Mouse (Mus musculus) lung, embryonic 14.5 days (tissue): Measurements from ENCODE around the gene Slc4a10. TPM values are rescaled to one million over a fixed set of nuclear protein-coding genes. Genes with fewer than 3 reads are reported as not detected.

ENCODE experiments used
- ATAC-seq: fragments of 200-750 bp; cut with Nextera tagmentation; 2 replicates; pipeline ENCODE4 v1.8.0; 2017; ENCODE audit warnings: mild to moderate bottlenecking, moderate TSS enrichment, moderate library complexity; ENCODE audit not compliant: insufficient read depth
- DNase-seq: peaks from one replicate; pipeline ENCODE4 v3.0.0-alpha.2; 2015
- H3K27ac ChIP-seq: fragments of 300-500 bp; sonication (generic); 2 replicates; pipeline ENCODE4 v1.5.1; 2014; ENCODE audit warnings: low read depth, mild to moderate bottlenecking, moderate library complexity
- H3K27me3 ChIP-seq: fragments of 300-500 bp; sonication (generic); 2 replicates; pipeline ENCODE4 v1.6.1; 2014; ENCODE audit warnings: low read length, control low read depth; ENCODE audit not compliant: insufficient read depth
- H3K36me3 ChIP-seq: fragments of 300-500 bp; sonication (generic); 2 replicates; pipeline ENCODE4 v1.6.1; 2014; ENCODE audit warnings: control low read depth; ENCODE audit not compliant: insufficient read depth
- H3K4me1 ChIP-seq: fragments of 300-500 bp; sonication (generic); 2 replicates; pipeline ENCODE4 v1.6.1; 2014; ENCODE audit warnings: antibody characterized with exemption, control low read depth; ENCODE audit not compliant: insufficient read depth
- H3K4me2 ChIP-seq: fragments of 300-500 bp; sonication (generic); 2 replicates; pipeline ENCODE4 v1.6.1; 2014; ENCODE audit warnings: mild to moderate bottlenecking
- H3K4me3 ChIP-seq: fragments of 300-500 bp; sonication (generic); 2 replicates; pipeline ENCODE4 v1.5.1; 2014; ENCODE audit warnings: low read depth, low read length
- H3K9ac ChIP-seq: fragments of 300-500 bp; sonication (generic); 2 replicates; pipeline ENCODE4 v1.6.1; 2014
- H3K9me3 ChIP-seq: fragments of 300-500 bp; sonication (generic); 2 replicates; pipeline ENCODE4 v1.6.1; 2016; ENCODE audit warnings: low read depth, low read length, control low read depth
- CTCF ChIP-seq: IDR thresholded peaks from 2 replicates; pipeline ENCODE4 v1.5.1; 2016; ENCODE audit warnings: antibody characterized with exemption, low read depth
- WGBS: fragments of 180-500 bp; shearing (Covaris S2); extraction: QIAGEN DNeasy Blood & Tissue Kit; methylation state at CpG from one replicate; pipeline ENCODE4 v1.1.7; 2014; 5-methylcytosine and 5-hydroxymethylcytosine counted together
- polyA plus RNA-seq: library from polyadenylated mRNA; unstranded; fragments of >200 nt; fragmentation: Nextera tagmentation; extraction: Ambion mirVana; gene quantifications from 2 replicates; pipeline ENCODE4 v1.2.1, GENCODE M21; 2014

Slc4a10 gene
- polyA plus RNA-seq, 1 experiment from 2014 or later: 0.16 TPM

DNA sequence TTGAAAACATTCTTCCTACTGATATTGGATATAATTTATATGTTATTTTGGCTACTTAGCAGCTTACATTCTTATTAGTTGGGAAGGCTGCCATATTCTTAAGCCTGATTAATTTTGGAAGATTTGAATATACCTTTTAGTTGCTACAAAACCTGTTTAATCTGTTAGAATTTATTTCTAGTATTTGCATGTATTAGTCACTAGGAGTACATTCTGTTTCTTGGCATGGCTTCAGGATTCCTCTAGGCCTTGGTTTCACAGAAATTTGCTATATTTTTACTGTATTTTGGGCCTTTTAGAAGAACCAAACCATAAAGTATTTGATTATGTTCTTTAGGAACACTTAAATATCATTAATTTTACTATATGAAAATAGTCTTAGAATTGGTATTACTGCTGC lies 103.2 kb downstream of the Slc4a10 start:
- Histone ChIP-seq H3K27ac (no peak overlapping the region), H3K9me3 (no peaks in the 10 kb centered on the region), H3K4me1 (no peaks in the 10 kb centered on the region), H3K36me3 (no peaks in the 10 kb centered on the region), H3K4me2 (no peak overlapping the region), H3K9ac (no peak overlapping the region), H3K27me3 (no peaks in the 10 kb centered on the region), H3K4me3 (no peak overlapping the region)
- ATAC-seq (no peak), DNase-seq (peak; percentile 13)
- TF ChIP-seq CTCF: no peak

DNA sequence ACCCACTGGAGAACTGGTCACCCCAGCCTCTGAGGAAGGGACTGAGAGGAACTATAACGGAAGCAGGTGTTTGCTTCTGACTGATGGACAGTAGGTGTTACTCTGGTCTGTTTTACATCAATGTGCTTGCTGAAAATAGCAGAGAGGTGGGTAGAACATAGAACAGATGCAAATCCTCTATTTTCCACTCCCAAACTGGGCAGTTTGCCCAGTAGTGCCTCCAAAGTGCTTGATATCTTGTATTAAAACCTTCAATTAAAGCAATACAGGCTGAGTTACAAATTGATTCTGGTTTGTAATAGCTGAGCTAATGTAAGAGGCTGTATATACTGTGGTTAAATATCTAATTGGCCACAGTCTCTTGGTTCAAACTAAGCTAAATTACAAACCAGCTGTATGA lies 104.6 kb downstream of the Slc4a10 start:
- H3K9me3 ChIP-seq: no peaks in the 10 kb centered on the region
- H3K9ac ChIP-seq: no peak overlapping the region
- H3K27me3 ChIP-seq: no peaks in the 10 kb centered on the region
- WGBS: 45% methylated on average over 1 of the region's 1 CpGs
- peak; percentile 27 for DNase-seq
- no peak for TF ChIP-seq CTCF
- no peak overlapping the region for H3K27ac ChIP-seq
- no peak for ATAC-seq
- no peaks in the 10 kb centered on the region for H3K36me3 ChIP-seq
- no peak overlapping the region for H3K4me3 ChIP-seq
- no peak overlapping the region for H3K4me2 ChIP-seq
- no peaks in the 10 kb centered on the region for H3K4me1 ChIP-seq

DNA sequence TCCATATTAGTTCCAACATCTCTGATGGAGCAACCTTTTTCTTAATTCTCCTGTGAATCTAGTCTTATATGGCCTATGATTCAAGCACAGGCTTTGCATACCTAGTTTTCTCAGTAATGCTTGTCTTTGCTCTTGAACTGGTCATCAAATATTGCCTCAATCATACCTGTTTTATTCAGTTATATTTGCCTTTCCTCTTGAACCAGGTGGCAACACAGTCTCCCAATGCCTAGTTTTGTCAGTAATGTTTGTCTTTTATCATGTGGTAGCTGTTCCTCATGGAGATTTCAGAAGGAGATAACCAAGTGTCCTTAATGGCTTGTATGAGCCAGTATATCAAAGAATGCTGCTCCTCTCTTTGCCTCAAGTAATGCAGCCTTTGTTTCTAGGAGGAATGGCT lies 163.8 kb downstream of the Slc4a10 start:
- Histone ChIP-seq H3K9me3 (no peaks in the 10 kb centered on the region), H3K4me1 (no peaks in the 10 kb centered on the region), H3K4me3 (no peak overlapping the region), H3K27me3 (no peaks in the 10 kb centered on the region), H3K9ac (no peak overlapping the region), H3K4me2 (no peak overlapping the region), H3K27ac (peak overlapping the region; percentile 81; the same call in 1 of the 2 replicates), H3K36me3 (no peaks in the 10 kb centered on the region)
- ATAC-seq: peak; percentile 86
- no peak for TF ChIP-seq CTCF
- DNase-seq: peak; percentile 44

DNA sequence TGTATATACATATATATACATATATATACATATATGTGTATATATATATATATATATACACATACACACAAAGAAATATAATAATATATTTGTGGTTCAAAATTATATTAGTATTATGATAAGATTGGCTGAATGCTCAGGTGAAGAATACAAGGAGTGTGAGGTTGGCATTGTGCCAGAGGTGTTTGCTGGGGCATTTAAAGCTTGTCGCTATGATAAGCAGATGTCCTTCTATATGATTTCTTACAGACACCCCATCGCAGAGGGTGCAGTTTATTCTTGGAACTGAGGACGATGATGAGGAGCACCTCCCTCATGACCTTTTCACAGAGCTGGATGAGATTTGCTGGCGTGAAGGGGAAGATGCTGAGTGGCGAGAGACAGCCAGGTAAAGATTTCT lies 164.8 kb downstream of the Slc4a10 start:
- no peak for TF ChIP-seq CTCF
- H3K27ac ChIP-seq: no peak overlapping the region
- no peak overlapping the region for H3K9ac ChIP-seq
- no peak overlapping the region for H3K4me3 ChIP-seq
- H3K36me3 ChIP-seq: no peaks in the 10 kb centered on the region
- ATAC-seq (no peak), DNase-seq (no peak)
- H3K4me1 ChIP-seq: no peaks in the 10 kb centered on the region
- H3K4me2 ChIP-seq: no peak overlapping the region
- WGBS: 76% methylated on average over 5 of the region's 5 CpGs
- H3K9me3 ChIP-seq: no peaks in the 10 kb centered on the region
- H3K27me3 ChIP-seq: no peaks in the 10 kb centered on the region

DNA sequence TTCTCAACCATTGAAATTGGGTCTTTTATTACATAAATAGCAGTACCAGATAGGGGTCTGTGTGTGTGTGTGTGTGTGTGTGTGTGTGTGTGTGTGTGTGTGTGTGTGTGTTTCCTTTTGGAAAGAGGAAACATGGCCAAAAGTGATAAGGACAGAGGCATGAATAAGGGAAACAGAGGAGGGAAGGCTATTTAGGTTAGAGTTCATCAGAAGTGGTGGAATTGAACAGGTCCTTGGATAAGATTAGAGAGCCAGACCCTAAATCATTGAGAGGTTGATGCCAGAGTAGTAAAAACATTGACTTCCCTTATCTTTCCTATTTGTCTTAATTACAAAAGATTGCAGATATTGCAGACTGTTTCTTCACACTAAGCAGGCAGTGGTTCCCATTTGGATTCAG lies 181.3 kb downstream of the Slc4a10 start:
- H3K4me3 ChIP-seq: no peak overlapping the region
- no peak overlapping the region for H3K9ac ChIP-seq
- no peaks in the 10 kb centered on the region for H3K9me3 ChIP-seq
- no peak overlapping the region for H3K27ac ChIP-seq
- TF ChIP-seq CTCF: no peak
- no peaks in the 10 kb centered on the region for H3K4me1 ChIP-seq
- ATAC-seq (no peak), DNase-seq (no peak)
- no peaks in the 10 kb centered on the region for H3K36me3 ChIP-seq
- no peak overlapping the region for H3K4me2 ChIP-seq
- H3K27me3 ChIP-seq: no peaks in the 10 kb centered on the region

DNA sequence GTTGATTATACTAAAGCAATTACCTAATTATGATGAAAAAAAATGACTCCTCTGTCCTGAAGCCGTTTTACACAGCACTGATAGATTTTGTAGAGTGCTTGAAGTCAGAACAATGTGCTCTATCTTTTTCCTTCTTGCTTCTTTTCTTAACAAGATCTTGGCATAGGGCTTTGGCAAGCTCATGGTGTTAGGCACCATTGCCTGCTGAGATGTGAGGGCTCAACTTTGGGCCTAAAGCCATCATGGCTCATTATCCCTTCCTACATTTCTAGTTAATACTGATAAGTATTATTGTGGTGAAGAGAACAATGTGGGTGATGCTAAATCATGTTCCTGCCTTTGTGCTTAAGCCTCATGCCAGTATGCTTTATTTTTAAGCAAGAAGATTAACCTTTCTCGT lies 185.0 kb downstream of the Slc4a10 start:
- WGBS: 73% methylated on average over 2 of the region's 2 CpGs
- no peak overlapping the region for H3K9ac ChIP-seq
- no peak overlapping the region for H3K4me2 ChIP-seq
- no peaks in the 10 kb centered on the region for H3K27me3 ChIP-seq
- H3K4me1 ChIP-seq: no peaks in the 10 kb centered on the region
- no peak overlapping the region for H3K4me3 ChIP-seq
- DNase-seq: no peak
- no peak for TF ChIP-seq CTCF
- ATAC-seq: no peak
- no peaks in the 10 kb centered on the region for H3K36me3 ChIP-seq
- no peaks in the 10 kb centered on the region for H3K9me3 ChIP-seq
- no peak overlapping the region for H3K27ac ChIP-seq

DNA sequence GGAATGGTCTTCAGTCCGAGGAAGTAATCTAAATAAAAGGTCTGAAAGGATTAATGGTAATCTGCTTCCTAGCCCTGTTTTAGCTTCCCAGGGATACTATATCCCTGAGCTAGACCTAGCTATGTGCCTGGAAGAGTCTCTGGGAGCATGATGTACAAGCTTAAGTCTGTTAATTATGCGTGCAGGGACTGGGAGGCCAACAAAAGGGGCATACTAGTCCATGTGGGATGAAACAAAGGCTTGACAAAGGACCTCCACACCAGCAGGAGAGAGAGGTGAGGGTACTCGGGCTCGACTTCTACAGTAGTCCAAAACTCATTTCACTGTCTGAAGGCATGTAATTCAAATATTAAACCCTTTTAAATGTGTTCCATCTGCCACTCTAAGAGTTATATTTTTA lies 197.9 kb downstream of the Slc4a10 start:
- no peak for ATAC-seq
- H3K4me3 ChIP-seq: no peak overlapping the region
- no peak for DNase-seq
- no peaks in the 10 kb centered on the region for H3K9me3 ChIP-seq
- no peak overlapping the region for H3K27ac ChIP-seq
- H3K9ac ChIP-seq: no peak overlapping the region
- H3K27me3 ChIP-seq: no peaks in the 10 kb centered on the region
- 52% methylated on average over 4 of the region's 4 CpGs for WGBS
- H3K4me2 ChIP-seq: no peak overlapping the region
- H3K36me3 ChIP-seq: no peaks in the 10 kb centered on the region
- no peak for TF ChIP-seq CTCF
- no peaks in the 10 kb centered on the region for H3K4me1 ChIP-seq

DNA sequence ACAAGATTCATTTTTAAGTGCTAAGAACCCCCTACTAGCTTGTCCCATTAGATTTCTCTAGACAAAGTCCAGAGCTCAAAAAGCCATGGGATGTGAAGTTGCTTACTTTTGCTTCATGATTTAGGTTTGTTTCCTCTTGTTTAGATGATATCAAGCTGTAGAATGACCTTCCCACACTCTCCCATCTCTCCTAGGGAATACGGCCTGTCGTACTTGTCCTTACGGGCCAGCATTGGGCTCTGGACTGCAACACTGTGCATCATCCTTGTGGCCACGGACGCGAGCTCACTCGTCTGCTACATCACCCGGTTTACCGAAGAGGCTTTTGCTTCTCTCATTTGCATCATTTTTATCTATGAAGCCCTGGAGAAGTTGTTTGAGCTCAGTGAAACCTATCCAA lies 222.2 kb downstream of the Slc4a10 start:
- no peak overlapping the region for H3K4me3 ChIP-seq
- no peak overlapping the region for H3K27ac ChIP-seq
- no peaks in the 10 kb centered on the region for H3K4me1 ChIP-seq
- no peak for TF ChIP-seq CTCF
- H3K4me2 ChIP-seq: no peak overlapping the region
- no peaks in the 10 kb centered on the region for H3K9me3 ChIP-seq
- H3K36me3 ChIP-seq: no peaks in the 10 kb centered on the region
- no peaks in the 10 kb centered on the region for H3K27me3 ChIP-seq
- DNase-seq (no peak), ATAC-seq (no peak)
- WGBS: 92% methylated on average over 9 of the region's 9 CpGs
- H3K9ac ChIP-seq: no peak overlapping the region
